Mouse (Mus musculus) regulatory T cell (primary cell): Measurements from ENCODE around the gene Igf1r.
"Not testable (repeated sequence)": the region's sequence is repeated elsewhere in the genome, so short reads cannot be mapped to it uniquely, and the experiment has no call there.

Experiments
- in situ Hi-C: fragments of 300-600 bp; cut with MboI, MseI; formaldehyde crosslinking; loops from one replicate; pipeline ENCODE4 v1.15.1; 2025; ENCODE audit warnings: high pct_unique_total_duplicates

The Igf1r gene

DNA sequence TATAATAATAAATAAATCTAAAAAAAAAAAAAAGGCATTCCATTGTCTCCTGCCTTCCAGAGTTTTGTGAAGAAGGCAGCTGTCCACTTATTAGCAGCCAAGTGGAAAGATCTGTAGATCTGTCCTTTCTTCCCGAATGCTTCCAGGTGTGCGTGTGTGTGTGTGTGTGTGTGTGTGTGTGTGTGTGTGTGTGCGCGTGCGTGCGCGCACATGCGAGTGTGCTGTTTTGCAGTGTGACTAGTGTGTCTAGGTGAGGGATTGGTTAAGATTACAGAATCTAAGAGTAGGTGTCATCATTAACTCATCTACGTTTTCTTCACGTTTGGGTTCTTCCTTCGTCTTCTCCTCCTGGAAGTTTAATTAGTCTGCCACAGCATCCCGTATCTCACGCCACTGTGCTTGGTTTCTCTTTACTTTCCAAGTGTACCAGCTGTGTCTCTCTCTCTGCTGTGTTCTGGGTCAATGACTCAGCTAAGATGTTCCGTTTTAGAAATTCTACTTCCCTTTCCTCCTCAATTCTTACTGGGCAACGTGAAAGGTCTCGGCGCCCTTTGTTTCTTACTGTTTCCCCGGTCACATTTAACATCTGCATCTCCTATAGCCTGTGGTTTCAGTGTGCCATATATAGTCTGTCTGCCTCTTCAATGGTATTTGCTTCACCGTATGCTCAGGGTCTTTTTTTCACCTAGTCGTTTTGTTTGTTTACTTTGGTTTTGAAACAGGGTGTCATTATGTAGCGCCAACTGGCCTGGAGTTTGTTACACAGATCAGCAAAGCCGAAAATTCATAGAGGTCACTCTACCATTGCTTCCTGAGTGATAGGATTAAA, 329.9 kb downstream of the Igf1r start:
- in situ Hi-C loops = no loop called here

GRCm38 (mm10) chr7:68283133-68283520, 330.5 kb downstream of the Igf1r start:
- in situ Hi-C loops = not testable (repeated sequence)
